Mouse (Mus musculus): ENCODE measurements around the gene Abhd11.

- TF ChIP-seq CTCF (IDR thresholded peaks at IDR 0.05) (no peak), POLR2A (IDR thresholded peaks at IDR 0.05; ENCODE audit: insufficient read depth, low read depth, low read length) (no peak), EP300 (IDR thresholded peaks at IDR 0.05; ENCODE audit: insufficient read depth, low read depth, low read length) (no peak)
Observed at GRCm38 (mm10) chr5:134983771-134984170, 25.2 kb upstream of the Abhd11 start.

Measured in heart, adult 2 months (tissue).